Mouse (Mus musculus): Measurements from ENCODE around the gene Kif1b.
A peak's percentile ranks its signal among the peaks of the same experiment; 100 is the strongest.
"Not testable (repeated sequence)": the region's sequence is repeated elsewhere in the genome, so short reads cannot be mapped to it uniquely, and the experiment has no call there.

Kif1b gene

DNA sequence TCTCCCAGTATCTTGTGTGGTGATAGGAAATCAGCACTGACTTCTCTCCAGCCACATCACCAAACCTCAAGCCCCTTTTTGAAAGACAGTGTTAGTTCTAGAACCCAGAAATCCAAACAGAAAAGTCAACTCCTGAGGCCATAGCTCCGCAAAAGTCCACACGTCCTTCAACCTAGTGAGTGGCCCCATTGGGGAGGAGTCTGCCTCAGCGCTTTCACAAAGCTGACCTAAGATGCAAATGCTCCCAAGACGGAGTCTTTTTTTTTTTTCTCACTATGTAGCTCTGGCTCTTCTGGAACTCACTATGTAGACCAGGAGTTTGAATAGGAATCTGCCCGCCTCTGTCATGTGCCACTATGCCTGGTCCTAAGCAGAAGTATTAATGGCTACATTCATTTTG is 89.0 kb downstream of the Kif1b start:
- DNase-seq = no peak

DNA sequence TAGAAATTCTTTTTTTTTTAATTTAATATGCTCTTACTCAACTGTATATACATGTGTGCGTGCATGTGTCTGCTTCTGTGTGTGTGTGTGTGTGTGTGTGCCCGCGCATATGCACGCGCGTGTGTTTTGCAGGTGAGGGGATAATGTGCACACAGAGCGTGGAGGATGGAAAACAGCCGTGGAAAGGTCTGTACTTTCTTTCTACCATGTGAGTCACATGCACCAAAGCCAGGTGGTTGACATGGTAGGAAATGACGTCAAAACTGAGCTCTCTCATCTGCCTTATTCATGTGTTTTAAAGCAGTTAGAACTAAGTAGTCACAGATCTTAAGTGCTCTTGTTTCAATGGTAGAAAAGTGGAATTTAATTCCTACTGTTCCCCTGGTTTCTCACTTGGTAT is 91.5 kb downstream of the Kif1b start:
- DNase-seq = no peak

DNA sequence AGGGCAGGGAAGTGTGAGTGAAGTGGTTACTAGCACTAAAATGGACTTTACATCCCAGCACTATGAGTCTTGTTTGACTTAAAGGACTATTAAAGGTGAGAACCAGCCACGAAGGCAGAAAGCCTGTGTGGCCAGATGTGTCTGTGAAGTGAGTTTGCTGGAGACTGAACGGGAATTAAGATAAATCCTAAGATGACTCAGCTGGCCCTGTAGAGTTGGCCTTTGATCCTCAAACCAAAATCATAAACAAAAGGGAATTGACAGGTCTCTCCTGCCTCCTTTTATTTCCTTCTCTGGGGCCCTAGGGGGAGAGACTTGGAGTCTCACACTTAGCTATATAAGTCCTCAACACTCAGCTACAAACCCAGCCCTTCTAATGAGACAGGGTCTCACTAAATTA is 92.1 kb downstream of the Kif1b start:
- DNase-seq = no peak

DNA sequence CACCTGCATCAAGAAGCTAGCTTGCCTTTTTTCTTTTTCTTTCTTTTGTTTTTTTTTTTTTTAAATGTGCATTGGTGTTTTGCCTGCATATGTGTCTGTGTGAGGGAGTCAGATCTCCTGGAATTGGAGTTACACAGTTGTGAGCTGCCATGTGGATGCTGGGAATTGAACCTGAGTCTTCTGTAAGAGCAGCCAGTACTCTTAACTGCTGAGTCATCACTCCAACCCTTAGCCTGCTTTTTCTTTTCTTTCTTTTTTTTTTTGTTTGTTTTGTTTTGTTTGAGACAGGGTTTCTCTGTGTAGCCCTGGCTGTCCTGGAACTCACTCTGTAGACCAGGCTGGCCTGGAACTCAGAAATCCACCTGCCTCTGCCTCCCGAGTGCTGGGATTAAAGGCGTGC is 93.0 kb downstream of the Kif1b start:
- DNase-seq = not testable (repeated sequence)

DNA sequence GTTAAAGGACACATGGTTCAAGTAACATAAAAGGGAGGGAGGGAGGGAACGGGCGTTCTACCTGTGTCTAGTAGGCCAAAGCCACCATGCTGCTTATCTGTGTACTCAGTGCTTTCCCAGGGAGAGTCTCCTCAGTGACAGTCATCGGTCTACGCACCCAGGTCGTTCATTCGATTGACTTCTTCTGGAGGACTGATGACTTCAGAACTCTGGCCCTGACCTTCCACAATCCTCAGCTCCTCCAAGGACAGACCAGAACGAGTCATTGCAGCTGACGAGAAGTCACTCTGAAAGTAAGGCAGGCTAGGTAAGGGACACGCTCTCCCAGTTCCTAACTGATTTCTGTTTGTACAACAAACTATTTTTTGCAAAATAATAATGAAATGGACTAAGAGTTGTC is 94.0 kb downstream of the Kif1b start:
- DNase-seq = no peak

DNA sequence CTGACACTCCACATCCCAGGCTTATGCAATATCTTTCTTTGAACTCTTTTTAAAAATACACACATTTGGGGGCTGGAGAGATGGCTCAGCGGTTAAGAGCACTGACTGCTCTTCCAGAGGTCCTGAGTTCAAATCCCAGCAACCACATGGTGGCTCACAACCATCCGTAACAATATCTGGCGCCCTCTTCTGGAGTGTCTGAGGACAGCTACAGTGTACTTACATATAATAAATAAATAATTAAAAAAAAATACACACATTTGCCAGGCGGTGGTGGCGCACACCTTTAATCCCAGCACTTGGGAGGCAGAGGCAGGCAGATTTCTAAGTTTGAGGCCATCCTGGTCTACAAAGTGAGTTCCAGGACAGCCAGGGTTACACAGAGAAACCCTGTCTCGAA is 96.1 kb downstream of the Kif1b start:
- DNase-seq = not testable (repeated sequence)

DNA sequence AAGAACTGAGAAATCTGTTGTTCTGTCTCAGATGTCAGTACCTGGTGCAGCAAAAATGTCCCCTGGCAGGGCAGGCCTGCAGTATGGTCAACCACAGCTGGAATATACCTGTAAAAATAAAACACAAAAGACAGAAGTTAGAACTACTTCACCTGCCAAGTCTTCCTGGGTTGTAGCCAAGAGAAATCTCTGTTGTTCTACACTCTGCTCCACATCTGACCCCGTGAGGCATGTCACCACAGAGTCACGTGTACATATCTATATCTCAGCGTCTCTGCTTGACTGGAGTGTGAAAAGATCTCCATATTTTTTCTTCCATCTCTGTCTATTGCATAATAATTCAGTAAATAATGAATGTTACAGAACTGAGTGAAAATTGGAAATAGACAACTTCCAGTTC is 105.0 kb downstream of the Kif1b start:
- DNase-seq = no peak

DNA sequence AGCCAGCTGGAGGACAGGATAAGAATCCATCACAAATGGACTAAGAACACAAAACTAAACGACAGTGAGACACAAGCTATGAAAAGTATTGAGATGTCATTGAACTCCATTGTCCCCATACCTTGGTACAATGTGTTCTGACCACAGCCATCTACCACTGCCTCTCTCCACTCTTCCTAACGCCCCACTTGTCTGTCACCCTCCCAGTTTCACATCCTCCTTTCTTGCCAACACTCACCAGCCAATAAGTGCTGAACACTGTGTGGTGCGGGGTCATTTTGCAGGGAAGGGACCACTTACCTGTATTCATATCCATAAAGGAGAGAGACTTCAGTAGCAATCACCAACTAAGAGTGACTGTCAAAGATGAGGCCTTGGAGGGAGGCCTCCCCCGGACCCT is 106.4 kb downstream of the Kif1b start:
- DNase-seq = no peak

DNA sequence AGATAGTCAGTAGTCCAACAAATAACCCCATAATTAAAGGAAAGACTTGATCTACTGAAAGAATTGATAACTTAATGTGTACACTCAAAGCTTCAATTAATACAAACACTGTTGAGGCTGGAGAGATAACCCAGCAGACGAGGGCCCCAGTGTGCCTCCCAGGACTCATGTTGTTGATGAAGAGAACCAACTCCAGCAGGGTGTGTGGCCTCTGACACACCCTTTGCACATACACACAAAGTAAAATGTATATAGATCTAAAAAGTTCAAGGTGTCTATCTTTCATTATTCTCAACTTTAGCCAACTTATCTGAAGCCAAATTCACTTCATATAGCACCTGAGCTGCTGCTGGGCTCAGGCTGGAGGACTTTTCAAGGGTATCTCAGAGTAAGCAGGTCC is 110.3 kb downstream of the Kif1b start:
- no peak for DNase-seq

DNA sequence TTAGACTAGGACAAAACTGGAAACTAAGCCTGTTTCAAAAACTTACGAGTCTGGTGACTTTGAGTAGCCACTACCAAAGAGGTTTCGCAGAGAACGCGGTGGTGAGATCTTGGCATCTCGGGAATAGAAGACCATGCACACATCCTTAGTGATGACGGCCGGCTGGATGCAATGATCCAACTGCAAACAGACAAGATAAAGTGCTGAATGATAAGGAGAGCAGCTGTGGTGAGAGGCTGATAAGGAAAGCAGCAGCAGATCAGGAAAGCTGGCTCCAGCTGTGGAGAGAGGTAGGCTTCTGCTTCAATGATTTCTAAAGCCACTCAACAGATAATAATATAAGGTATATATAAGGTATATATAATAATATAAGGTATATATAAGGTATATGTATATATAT is 116.4 kb downstream of the Kif1b start:
- no peak for DNase-seq

DNA sequence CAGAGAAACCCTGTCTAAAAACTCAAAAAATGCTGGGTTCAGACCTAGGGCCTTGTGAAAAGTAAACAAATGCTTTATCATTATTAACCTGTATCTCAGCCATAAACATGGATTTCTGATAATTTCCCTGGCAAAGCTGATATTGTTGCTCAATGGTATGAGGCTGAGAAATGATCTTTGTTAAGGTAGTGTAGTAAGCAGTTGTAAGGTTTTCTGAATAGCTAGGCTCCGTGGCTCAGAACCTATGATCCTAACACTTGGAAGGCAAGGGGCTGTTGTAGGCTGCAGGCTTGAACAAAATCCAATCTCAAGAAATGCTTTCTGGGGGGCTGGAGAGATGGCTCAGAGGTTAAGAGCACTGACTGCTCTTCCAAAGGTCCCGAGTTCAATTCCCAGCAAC is 118.9 kb downstream of the Kif1b start:
- no peak for DNase-seq

DNA sequence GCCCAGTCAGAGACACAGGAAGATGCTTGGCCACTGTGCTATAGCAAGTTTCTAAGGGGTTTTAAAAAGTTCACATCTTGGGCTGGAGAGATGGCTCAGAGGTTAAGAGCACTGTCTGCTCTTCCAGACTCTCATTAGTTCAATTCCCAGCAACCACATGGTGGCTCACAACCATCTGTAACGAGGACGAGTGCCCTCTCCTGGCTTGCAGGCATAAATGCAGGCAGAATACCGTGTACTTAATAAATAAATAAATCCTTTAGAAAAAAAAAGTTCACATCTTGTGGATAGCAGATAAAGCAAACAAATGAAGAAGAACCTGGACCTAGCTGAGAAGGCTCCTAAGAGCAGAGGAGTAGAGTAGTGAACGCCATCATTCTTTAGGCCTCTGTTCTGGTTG is 124.7 kb downstream of the Kif1b start:
- no peak for DNase-seq

DNA sequence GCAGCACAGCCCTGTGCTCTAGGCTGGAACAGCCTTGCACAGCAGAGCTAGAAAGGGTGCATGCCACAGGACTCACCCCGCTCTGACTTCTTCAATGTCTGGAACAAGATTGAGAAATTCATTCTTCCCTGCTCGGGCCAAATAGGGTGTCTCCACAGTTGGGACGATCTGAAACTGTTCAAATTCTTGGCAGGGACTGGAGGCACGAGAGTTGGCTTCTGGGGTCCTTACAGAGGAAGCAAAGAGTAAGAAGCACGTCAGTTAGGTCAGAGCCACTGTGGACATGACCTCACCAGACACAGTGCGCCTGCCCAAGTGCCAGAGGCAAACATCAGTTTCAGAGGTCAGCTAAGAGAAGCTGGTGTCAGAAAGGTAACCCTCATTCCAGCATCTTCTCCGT is 125.3 kb downstream of the Kif1b start:
- no peak for DNase-seq

DNA sequence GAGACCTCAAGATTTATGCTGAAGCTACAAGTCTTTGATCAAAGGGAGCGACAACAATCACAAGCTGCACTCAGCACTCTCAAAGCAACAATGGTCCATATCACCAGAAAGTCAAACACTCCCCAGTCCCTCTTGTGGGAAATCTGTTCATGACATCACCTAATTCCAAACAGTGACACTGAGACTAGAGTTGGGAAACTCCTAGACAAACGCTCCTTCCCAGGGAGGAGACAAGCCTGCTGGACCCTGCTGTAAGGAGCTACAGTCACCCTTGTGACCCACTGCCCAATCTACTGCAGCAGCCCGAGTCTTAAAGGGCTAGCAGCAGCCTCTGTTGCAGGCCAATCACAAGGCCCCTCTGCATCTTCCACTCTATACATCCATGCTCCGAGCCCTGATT is 127.9 kb downstream of the Kif1b start:
- DNase-seq = no peak

DNA sequence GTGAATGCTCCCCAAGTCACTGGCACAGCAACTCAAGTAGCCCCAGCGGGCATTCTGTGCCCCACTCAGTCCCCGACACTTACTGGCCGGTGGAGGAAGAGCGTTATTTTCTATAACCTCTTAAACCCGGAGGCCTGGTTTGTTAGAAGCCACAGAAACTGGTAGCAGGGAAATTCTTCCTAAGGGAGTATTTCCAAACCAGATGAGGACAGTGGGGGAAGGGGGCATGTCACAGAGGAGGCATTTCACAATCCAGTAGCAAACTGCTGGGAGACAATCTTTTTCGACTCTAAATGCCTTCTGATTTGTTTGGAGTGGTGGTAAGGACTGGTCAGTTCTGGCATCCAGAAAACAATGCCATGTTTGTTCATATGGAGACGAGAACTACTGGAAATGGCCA is 128.3 kb downstream of the Kif1b start:
- no peak for DNase-seq

DNA sequence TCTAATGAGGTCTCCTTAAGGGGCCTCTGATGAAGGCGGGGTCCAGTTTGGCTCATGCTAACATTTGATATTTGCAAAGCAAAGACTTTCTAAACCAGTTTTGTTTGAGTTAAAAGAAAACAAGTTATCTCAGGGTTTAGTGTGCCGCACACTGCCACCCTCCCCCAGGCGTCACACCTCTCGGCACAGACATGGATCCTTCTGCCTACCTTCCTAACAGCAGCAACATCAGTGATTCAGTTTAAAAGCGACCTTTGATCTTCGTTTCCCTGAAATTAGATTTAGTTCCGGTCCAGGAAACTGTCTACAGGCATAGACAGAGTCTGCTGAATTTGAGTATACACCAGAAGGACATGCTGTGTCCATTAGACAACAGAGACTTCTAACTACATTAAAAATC is 129.2 kb downstream of the Kif1b start:
- DNase-seq = no peak

DNA sequence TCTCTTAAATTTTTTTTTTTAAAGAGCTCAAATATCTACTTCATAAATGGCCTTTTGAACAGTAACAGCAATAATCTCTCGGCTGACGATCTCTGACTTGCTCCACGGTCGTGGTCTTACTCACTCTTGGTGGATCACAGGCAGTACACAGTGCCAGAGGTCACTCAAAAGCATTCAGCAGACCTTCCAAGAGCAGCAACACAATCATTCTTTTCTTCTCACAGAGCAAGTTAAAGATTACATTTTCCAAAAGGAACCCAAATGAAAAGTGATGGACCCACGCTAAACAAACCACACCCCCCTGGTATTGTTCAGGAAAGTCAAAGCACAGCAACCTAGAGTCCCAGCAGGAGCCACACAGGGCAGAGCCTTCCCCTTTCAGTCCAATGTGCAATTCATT is 130.4 kb downstream of the Kif1b start:
- DNase-seq = no peak

DNA sequence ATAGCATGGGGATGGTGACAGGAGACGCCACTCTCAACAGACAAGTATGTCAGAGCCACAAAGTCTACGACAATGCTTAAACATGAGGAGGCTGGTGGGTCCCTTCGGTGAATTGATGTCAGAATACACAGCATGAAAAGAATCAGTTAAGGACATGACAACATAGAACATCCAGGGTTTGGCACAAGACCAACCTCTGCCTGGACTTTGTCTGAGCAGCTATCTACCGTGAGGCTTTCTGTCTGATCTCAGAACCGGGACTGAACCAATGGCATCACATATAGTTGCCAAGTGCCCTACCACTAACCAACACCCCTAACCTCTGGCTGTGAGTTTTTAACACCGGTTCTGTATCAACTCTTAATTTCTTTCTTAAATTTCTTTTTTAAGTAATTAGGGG is 130.8 kb downstream of the Kif1b start:
- no peak for DNase-seq

DNA sequence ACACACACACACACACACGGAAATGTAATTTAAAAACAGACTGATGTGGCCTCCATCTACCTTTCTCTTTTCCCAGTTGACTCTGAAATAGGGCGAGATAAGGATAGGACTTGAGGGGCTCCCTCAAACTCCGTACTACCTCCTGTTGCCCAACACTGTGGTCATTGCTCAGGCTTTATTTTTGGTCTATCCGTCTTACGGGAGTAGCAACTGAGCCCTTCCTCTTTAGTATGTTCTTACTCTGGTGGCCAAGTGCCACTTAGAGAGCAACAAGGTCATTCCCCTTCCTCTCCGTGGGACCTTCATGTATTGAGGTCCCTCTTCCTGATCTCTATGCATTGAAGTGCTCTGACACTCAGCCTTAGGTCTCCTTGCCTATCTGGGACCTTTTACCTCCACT is 133.8 kb downstream of the Kif1b start:
- no peak for DNase-seq

DNA sequence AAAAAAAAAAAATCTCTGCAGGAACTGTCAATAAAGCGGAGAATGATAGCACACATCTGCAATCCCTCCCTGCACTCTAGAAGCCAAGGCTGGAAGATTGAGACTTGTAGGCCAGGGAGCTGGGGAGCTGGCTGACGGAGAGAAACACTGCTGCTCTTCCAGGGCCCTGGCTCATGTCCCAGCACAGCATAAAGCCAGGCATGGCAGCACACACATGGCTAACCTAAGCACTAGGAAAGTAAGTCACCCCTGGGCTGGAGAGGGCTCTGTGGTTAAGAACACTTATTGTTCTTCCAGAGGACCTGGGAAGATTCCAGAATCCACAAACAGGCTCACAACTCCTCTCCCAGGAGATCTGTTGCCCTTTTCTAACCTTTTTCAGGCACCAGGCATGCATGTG is 134.8 kb downstream of the Kif1b start:
- peak; percentile 31 for DNase-seq

DNA sequence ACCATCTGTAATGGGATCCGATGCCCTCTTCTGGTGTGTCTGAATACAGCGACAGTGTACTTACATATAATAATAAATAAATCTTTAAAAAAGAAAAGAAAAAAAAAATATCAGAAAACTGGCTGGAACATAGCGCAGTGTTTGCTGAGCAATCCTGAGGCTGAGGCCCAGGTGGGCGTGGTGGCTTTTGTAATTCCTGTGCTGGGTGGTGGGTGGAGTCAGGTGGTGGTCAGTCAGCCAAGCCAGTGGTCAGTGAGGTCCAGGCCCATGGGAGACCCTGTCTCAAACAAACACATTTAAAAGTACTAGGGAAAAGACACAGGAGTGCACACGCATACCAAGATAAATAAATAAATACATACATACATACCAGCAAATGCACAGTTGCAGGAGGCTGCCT is 135.4 kb downstream of the Kif1b start:
- DNase-seq = no peak

DNA sequence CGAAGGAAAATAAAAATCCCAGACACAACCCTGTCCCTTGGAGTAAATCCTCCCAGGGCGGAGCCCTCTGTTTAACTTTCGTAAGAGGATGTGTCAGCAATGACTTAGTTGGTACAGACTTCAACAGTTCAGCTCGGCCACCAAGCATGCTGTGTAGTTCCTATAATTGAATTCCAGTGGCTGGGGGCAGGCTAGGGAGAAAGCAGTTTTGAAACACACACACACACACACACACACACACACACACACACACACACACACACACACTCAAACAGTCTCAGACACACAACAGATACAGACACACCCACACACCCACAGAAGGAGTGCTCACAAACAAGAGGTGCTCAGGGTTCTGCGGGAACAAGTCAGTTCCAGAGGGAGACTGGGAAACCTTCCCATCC is 135.9 kb downstream of the Kif1b start:
- no peak for DNase-seq

DNA sequence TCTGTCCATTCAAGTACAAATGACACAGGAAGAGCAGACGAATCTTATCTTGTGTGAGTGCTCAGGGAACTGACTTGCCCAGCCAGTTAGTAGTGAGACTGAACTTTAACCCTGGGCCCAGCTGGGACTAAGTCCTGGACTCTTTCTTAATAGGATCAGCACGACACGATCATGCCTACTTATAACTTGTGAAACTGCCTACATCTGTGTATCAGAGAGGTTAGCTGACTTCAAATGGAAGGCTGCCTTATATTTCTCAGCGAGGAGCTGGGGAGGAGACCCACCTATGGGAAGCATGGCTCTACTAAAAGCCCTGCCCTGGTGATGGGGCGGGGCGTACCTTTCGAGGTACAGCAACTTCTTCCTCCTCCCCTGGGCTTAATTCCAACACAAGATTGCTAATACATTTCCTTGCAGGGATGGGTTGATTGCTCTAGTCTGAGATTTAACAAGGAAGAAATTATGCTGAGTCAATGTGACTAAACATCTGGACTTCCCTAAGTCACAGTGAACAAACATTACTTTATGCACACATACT is 137.0 kb downstream of the Kif1b start:
- DNase-seq = no peak

DNA sequence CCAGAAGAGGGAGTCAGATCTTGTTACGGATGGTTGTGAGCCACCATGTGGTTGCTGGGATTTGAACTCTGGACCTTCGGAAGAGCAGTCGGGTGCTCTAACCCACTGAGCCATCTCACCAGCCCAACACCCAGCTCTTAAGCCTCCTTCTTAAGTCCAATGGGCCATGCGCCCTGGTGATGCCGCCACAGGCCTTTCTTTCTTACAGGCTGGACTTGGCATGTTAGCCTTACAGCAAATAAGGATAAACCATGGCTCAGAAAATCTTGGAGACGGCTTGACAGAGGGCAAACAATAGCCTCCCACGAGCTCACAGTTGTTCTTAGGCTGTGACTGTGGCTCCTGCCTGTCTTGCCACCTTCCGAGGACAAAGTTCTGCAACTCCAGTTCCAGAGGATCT is 137.6 kb downstream of the Kif1b start:
- not testable (repeated sequence) for DNase-seq

DNA sequence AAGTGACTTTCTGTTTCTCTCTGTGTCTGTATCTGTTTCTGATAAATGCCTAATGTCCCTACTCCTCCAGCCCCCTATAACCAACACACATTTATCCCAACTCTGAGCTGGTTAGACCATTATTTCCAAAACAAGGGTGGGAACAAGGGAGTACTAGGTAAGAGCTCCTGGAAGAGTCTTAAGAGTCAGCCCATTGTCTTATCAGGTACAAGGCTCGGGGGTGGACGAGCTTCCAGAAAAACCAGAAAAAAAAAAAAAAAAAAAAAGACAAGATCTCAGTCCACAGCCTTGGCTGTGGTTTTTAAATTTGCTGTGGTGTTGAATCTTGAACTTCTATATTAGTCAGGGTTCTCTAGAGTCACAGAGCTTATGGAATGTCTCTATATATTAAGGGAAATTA is 139.5 kb downstream of the Kif1b start:
- DNase-seq = no peak

DNA sequence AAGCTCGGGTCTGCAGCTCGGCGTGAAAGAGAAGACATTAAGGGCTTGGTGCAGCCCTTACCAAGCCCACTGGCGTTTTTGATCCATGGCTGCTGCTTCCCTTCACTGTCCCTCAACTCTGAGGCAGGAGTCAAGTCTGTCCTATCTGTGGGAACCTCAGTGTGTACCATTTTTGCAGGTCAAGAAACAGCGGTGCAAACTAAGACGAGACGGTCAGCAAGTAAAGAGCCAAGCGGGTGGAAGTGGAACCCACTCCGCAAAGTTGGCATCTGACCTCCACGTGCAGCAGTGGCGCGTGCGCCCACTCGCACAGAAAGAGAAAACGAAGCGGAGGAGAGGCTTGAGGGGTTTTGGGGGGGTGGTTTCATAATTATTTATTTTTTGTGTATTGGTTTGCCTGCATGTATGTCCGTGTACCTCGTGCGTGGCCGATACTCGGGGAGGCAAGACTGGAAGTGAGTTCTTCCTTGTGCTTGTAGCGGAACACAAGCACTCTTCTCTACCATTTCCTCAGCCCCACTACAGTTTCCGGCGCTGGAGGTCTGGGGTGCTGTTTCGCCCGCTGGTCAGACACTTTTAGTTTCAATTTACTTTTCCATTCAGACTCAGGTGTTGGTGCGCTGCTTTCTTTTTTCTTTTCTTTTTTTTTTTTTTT is 140.4 kb downstream of the Kif1b start:
- DNase-seq = no peak
